Mouse (Mus musculus): ENCODE measurements at regions not wholly inside any gene's neighbourhood (a gene's known extent, or its start where the extent isn't known, plus 50 kb on each side); places are given as distances from the start of the nearest gene placed in this dataset.
A peak's percentile ranks its signal among the peaks of the same experiment; 100 is the strongest.
"Not testable (repeated sequence)": the region's sequence is repeated elsewhere in the genome, so short reads cannot be mapped to it uniquely, and the experiment has no call there.

GRCm38 (mm10) chr1:29737062-29737461, 957.0 kb upstream of the Gm597 start:
- H3K9ac ChIP-seq (replicated peaks); H3K27me3 ChIP-seq; H3K9me3 ChIP-seq; H3K27ac ChIP-seq; H3K4me1 ChIP-seq (replicated peaks); H3K4me2 ChIP-seq (replicated peaks); H3K4me3 ChIP-seq (replicated peaks); ATAC-seq; H3K36me3 ChIP-seq: not testable (repeated sequence)
- WGBS = 91% methylated on average over 22 of the region's 22 CpGs

- Histone ChIP-seq H3K9me3 (no peaks in the 10 kb centered on the region), H3K4me1 (replicated peaks) (no peaks in the 10 kb centered on the region), H3K9ac (replicated peaks) (no peak overlapping the region), H3K27ac (no peak overlapping the region), H3K27me3 (no peaks in the 10 kb centered on the region), H3K4me3 (replicated peaks) (no peak overlapping the region), H3K36me3 (no peaks in the 10 kb centered on the region), H3K4me2 (replicated peaks) (no peak overlapping the region)
- ATAC-seq = peak; percentile 65; the same call in 1 of the 2 replicates
- WGBS = 57% methylated on average over 2 of the region's 2 CpGs
Observed at GRCm38 (mm10) chr1:29731930-29732329, 951.9 kb upstream of the Gm597 start.
